Mouse (Mus musculus) liver, embryonic 14.5 days (tissue): Measurements from ENCODE around the gene Lcn10.

Experiments used
- CTCF ChIP-seq: IDR thresholded peaks from 2 replicates; pipeline ENCODE4 v1.5.1; 2016; ENCODE audit warnings: antibody characterized with exemption, low read depth, control low read depth
- EP300 ChIP-seq: IDR thresholded peaks from 2 replicates; pipeline ENCODE4 v1.6.1; 2016; ENCODE audit warnings: antibody characterized with exemption, low read depth

GRCm38 (mm10) chr2:25733199-25733930 is 50.8 kb downstream of the Lcn10 start:
- TF ChIP-seq CTCF (no peak), EP300 (no peak)
